Mouse (Mus musculus): ENCODE results near the gene Spn. TPM values are rescaled to one million over a fixed set of nuclear protein-coding genes. Genes with fewer than 3 reads are reported as not detected.
"Not testable (repeated sequence)": the region's sequence is repeated elsewhere in the genome, so short reads cannot be mapped to it uniquely, and the experiment has no call there.

Gene Spn
- total RNA-seq (2015; ENCODE audit: low replicate concordance) (15.8 and 24.9 TPM in 2 replicates), total RNA-seq (2017; ENCODE audit: low replicate concordance) (58.3 and 60.0 TPM in 2 replicates)

- peak; percentile 52 for ATAC-seq (replicated peaks; ENCODE audit: low FRiP score, poor library complexity, severe bottlenecking)
Observed at GRCm38 (mm10) chr7:127137262-127138017, at the start of gene Spn. Gene Spn (minus strand): TSS chr7:127137823.

GRCm38 (mm10) chr7:127187351-127187750 lies 49.7 kb upstream of the Spn start:
- no peak for ATAC-seq (replicated peaks; ENCODE audit: low FRiP score, poor library complexity, severe bottlenecking)

- ATAC-seq (replicated peaks; ENCODE audit: low FRiP score, poor library complexity, severe bottlenecking), result 0 out of 2 replicates have a peak, but pooled peaks have one; percentile 44
Observed at GRCm38 (mm10) chr7:127185601-127186000, 48.0 kb upstream of the Spn start.

GRCm38 (mm10) chr7:127184720-127185119 lies 47.1 kb upstream of the Spn start:
- ATAC-seq (replicated peaks; ENCODE audit: low FRiP score, poor library complexity, severe bottlenecking), result no peak

GRCm38 (mm10) chr7:127183828-127184227 lies 46.2 kb upstream of the Spn start:
- peak; percentile 85 for ATAC-seq (replicated peaks; ENCODE audit: low FRiP score, poor library complexity, severe bottlenecking)

- ATAC-seq (replicated peaks; ENCODE audit: low FRiP score, poor library complexity, severe bottlenecking), result no peak
Observed at GRCm38 (mm10) chr7:127183345-127183744, 45.7 kb upstream of the Spn start.

GRCm38 (mm10) chr7:127181724-127182123 lies 44.1 kb upstream of the Spn start:
- not testable (repeated sequence) for ATAC-seq (replicated peaks; ENCODE audit: low FRiP score, poor library complexity, severe bottlenecking)

GRCm38 (mm10) chr7:127180783-127181182 lies 43.2 kb upstream of the Spn start:
- ATAC-seq (replicated peaks; ENCODE audit: low FRiP score, poor library complexity, severe bottlenecking), result no peak

GRCm38 (mm10) chr7:127176937-127177336 lies 39.3 kb upstream of the Spn start:
- no peak for ATAC-seq (replicated peaks; ENCODE audit: low FRiP score, poor library complexity, severe bottlenecking)

- ATAC-seq (replicated peaks; ENCODE audit: low FRiP score, poor library complexity, severe bottlenecking), result no peak
Observed at GRCm38 (mm10) chr7:127166501-127166900, 28.9 kb upstream of the Spn start.

- ATAC-seq (replicated peaks; ENCODE audit: low FRiP score, poor library complexity, severe bottlenecking), result no peak
Observed at GRCm38 (mm10) chr7:127165607-127166493, 28.2 kb upstream of the Spn start.

GRCm38 (mm10) chr7:127164002-127164401 lies 26.4 kb upstream of the Spn start:
- ATAC-seq (replicated peaks; ENCODE audit: low FRiP score, poor library complexity, severe bottlenecking), result no peak

GRCm38 (mm10) chr7:127162546-127162945 lies 24.9 kb upstream of the Spn start:
- ATAC-seq (replicated peaks; ENCODE audit: low FRiP score, poor library complexity, severe bottlenecking), result no peak

GRCm38 (mm10) chr7:127157548-127157947 lies 19.9 kb upstream of the Spn start:
- no peak for ATAC-seq (replicated peaks; ENCODE audit: low FRiP score, poor library complexity, severe bottlenecking)

GRCm38 (mm10) chr7:127153477-127153876 lies 15.9 kb upstream of the Spn start:
- ATAC-seq (replicated peaks; ENCODE audit: low FRiP score, poor library complexity, severe bottlenecking), result no peak

- ATAC-seq (replicated peaks; ENCODE audit: low FRiP score, poor library complexity, severe bottlenecking), result no peak
Observed at GRCm38 (mm10) chr7:127152464-127152863, 14.8 kb upstream of the Spn start.

GRCm38 (mm10) chr7:127147901-127148300 lies 10.3 kb upstream of the Spn start:
- no peak for ATAC-seq (replicated peaks; ENCODE audit: low FRiP score, poor library complexity, severe bottlenecking)

- no peak for ATAC-seq (replicated peaks; ENCODE audit: low FRiP score, poor library complexity, severe bottlenecking)
Observed at GRCm38 (mm10) chr7:127146267-127146603, 8.6 kb upstream of the Spn start.

GRCm38 (mm10) chr7:127145387-127146266 lies 8.0 kb upstream of the Spn start:
- ATAC-seq (replicated peaks; ENCODE audit: low FRiP score, poor library complexity, severe bottlenecking), result no peak

GRCm38 (mm10) chr7:127144412-127144811 lies 6.8 kb upstream of the Spn start:
- ATAC-seq (replicated peaks; ENCODE audit: low FRiP score, poor library complexity, severe bottlenecking), result no peak

Data from erythroblast, adult 5-6 weeks (primary cell).